Mouse (Mus musculus): Measurements from ENCODE around the gene Gpr171.

DNA sequence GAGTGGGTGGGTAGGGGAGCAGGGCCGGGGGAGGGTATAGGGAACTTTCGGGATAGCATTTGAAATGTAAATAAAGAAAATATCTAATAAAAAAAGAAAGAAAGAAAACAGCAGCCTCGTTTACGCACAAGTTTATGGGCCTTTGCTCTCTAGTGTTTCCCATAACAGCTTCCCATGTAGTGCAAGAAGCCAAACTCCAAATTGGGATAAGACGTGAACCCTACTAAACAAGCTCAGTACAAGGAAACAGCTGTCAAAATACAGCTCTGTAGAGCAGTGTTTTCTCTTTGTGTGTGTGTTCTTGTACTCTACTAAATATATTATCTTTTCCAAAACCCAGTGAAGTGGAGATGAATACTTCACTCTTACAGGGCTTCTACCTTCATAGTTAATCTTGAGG lies 43.6 kb upstream of the Gpr171 start:
- TF ChIP-seq CTCF (conservative IDR thresholded peaks at IDR 0.05; ENCODE audit: insufficient read depth, insufficient read length, low read depth, low read length), result no peak
- TF ChIP-seq POLR2A (IDR thresholded peaks at IDR 0.05; ENCODE audit: low read depth, low read length), result no peak
